Mouse (Mus musculus) liver, adult 2 months (tissue): ENCODE measurements around the gene Plce1.

Source experiments
- CTCF ChIP-seq: fragments of 200-500 bp; IDR thresholded peaks from 2 replicates; pipeline ENCODE4 v1.5.1; 2011; ENCODE audit warnings: low read depth, low read length, control low read depth
- POLR2A ChIP-seq: fragments of 200-500 bp; IDR thresholded peaks from 2 replicates; pipeline ENCODE4 v1.6.1; 2011; ENCODE audit warnings: low read length, control low read depth; ENCODE audit not compliant: insufficient read depth; ENCODE audit errors: extremely low read depth

DNA sequence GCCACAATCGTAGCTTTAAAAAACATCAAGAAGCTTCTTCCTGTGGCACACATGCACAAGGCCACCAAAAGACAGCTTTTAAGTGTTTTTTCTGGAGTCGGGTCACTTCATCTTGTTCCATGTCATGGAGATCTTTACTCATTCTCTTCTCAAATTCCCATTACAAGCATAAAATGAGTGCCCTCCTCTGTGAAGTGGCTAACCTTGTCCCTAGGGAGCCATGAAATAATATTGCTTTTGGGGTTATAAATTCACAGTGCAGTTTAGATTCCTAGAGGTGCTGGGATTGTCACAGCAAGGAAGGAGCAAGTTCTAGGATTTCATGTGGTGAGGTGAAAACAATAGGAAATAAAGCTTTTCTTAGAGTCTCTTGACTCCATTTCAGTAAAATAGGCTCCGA, 223.8 kb downstream of the Plce1 start:
- TF ChIP-seq POLR2A (no peak), CTCF (no peak)
